Mouse (Mus musculus) C2C12 (cell line): ENCODE measurements at regions not wholly inside any gene's neighbourhood (a gene's known extent, or its start where the extent isn't known, plus 50 kb on each side); places are given as distances from the start of the nearest gene placed in this dataset.

Source experiments
- CEBPB ChIP-seq: IDR thresholded peaks from one replicate; pipeline ENCODE4 v1.6.1; 2011; ENCODE audit warnings: low read depth, mild to moderate bottlenecking, control low read depth, moderate library complexity
- CTCF ChIP-seq: IDR thresholded peaks from one replicate; pipeline ENCODE4 v1.5.1; 2011; ENCODE audit not compliant: control insufficient read depth, insufficient read depth, insufficient read length
- MAX ChIP-seq: IDR thresholded peaks from one replicate; pipeline ENCODE4 v1.6.1; 2011; ENCODE audit warnings: mild to moderate bottlenecking, control low read depth
- MYOD1 ChIP-seq: IDR thresholded peaks from one replicate; pipeline ENCODE4 v1.6.1; 2011; ENCODE audit warnings: low read depth; ENCODE audit not compliant: control insufficient read depth, insufficient read length
- MYOG ChIP-seq: IDR thresholded peaks from one replicate; pipeline ENCODE4 v1.6.1; 2011; ENCODE audit not compliant: control insufficient read depth, insufficient read length; ENCODE audit errors: extremely low read depth
- USF1 ChIP-seq: IDR thresholded peaks from one replicate; pipeline ENCODE4 v1.6.1; 2011; ENCODE audit warnings: low read depth, mild to moderate bottlenecking, control low read depth, moderate library complexity

GRCm38 (mm10) chr15:6072920-6073319, 226.7 kb upstream of the Dab2 start:
- TF ChIP-seq CTCF (no peak), USF1 (no peak), MAX (no peak), CEBPB (no peak), MYOG (no peak), MYOD1 (no peak)
